Mouse (Mus musculus) layer of hippocampus, adult 2 months (tissue): ENCODE measurements around the gene Pnliprp1. TPM values are rescaled to one million over a fixed set of nuclear protein-coding genes. Genes with fewer than 3 reads are reported as not detected.

Experiments
- DNase-seq, 2 experiments: peaks; one replicate each; pipeline ENCODE4 v3.0.0; 2022; ENCODE audit warnings: low spot score in 2 of 2
- H3K27ac ChIP-seq: fragments of 200-600 bp; 2 replicates; pipeline ENCODE4 v1.8.1; 2022
- H3K4me3 ChIP-seq: fragments of 200-600 bp; 2 replicates; pipeline ENCODE4 v1.8.1; 2022; ENCODE audit warnings: mild to moderate bottlenecking
- CTCF ChIP-seq: fragments of 200-600 bp; conservative IDR thresholded peaks from 2 replicates; pipeline ENCODE4 v1.8.1; 2022; ENCODE audit warnings: antibody characterized with exemption, mild to moderate bottlenecking, moderate library complexity
- total RNA-seq, 2 experiments: library from RNA; stranded (reverse); gene quantifications; 2 replicates each; pipeline ENCODE4 v1.2.3; 2021

The Pnliprp1 gene
- total RNA-seq, 2 experiments from 2014 or later: not detected

DNA sequence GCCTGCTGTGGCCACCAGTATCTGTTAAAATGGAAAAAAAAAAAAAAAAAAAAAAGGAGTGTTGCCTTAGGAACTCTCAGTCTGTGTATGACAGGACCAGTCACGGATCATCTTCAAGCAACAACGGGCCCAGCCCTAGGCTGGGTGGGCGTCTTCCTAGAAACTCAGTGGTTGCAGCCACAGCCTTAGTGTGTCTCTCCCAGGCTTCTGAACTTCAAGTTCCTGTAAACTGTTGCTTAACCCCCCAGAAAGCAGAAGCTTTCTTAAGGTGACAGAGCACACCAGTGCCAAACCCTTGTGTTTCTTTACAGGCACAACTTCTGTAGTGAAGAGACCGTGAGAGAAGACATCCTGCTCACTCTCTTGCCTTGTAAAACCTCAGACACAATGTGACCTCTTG, 15.0 kb downstream of the Pnliprp1 start:
- no peak overlapping the region for H3K27ac ChIP-seq
- TF ChIP-seq CTCF: no peak
- no peak for DNase-seq
- H3K4me3 ChIP-seq: no peak overlapping the region

DNA sequence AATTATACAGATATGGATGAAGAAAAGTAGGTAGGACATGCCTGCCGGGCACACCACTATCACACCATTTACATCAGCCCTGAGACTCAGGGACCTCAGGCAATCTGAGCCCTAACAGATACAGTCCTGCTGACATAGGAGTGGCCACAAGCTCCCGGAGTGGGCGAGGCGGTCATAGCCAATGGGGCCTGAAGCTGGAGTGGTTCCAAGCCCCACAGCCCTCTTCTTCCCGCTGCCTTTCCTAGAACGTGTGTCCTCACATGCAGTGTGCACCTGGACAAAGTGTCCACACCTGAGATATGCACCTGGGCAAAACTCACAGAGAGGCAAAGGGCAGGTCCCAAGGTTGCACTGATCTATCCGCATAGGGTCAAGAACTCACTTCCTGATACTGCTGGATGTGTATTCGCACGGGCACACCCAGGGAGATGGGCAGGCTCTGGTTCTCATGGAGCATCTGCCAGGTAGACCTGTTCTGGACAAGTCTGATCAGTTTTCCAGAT, 18.9 kb downstream of the Pnliprp1 start:
- Histone ChIP-seq H3K27ac (no peak overlapping the region), H3K4me3 (no peak overlapping the region)
- no peak for TF ChIP-seq CTCF
- no peak for DNase-seq

DNA sequence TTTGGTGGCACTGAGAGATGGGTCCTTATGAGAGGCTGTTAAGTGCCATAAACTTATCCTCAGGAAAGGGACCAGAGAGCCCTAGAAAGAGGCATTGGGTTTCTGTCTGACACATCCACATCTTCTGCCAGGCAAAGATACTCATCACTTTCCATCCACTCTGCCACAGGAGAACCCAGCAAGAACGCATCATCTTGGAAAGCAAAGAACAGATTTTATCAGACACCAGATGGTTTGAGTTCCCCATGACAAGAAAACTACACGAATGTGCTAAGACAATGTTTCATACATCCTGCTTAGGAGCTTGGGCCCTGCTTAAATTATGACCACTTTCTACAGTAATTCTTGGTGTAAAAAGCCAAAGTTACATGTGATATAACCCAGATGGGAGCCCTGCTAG, 22.1 kb downstream of the Pnliprp1 start:
- DNase-seq: peak in 1 of 2 experiments; percentile 42
- no peak for TF ChIP-seq CTCF
- no peak overlapping the region for H3K4me3 ChIP-seq
- no peak overlapping the region for H3K27ac ChIP-seq

DNA sequence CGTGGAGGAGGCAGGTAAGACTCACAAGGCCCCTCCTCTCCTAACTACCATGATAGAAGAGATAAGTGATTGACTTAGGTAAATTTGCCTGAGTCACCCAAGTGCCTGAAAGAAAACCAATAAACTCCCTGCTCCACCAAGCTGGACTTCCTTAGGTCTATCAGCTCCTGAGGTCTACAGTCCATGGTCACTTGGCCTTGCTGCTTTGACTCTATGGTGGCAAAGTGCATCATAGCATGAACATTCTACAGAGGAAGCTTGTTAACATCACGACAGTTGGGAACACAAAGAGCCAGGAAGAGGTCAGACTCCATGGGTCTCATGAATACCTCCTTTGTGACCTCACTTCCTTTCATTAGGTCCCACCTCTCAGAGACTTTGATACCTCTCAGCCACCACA, 22.8 kb downstream of the Pnliprp1 start:
- no peak for TF ChIP-seq CTCF
- no peak overlapping the region for H3K4me3 ChIP-seq
- DNase-seq: no peak
- no peak overlapping the region for H3K27ac ChIP-seq

DNA sequence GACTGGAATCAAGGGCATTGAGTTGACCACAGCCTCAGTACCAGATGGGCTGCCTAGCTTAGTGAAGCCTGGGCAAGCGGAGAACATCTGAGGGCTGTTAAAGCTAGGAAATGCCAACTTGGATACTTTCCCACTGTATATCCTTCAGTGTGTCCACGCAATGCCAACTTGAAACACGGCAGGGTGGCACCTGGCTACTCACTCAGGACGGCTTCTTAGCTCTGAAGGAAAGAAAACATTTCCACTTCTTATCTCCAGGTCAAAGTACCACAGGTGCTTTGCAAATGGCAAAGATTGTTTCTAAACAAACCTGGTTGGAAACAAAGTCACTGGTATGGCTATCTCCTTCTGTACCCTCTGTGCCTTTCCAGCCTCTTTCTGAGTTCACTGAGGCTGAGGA, 30.2 kb downstream of the Pnliprp1 start:
- DNase-seq: no peak

DNA sequence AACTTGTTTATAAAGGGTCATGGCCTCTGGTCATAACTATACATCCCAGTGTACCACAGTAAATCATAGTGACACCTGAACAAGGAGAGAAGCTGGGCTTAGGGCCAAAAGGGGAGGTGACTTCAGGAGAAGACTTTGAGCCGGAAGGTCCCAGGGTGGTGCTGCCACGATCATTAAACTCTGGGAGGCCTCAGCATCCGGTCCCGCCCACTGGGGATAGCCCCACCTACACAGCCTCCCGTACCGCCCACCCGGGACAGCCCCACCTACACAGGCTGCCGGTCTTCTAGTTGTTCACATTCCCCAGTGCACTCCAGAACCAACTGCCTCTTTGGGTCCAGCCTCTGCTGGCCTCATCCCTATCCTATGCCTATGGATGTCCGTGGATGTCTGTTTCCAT, 30.7 kb downstream of the Pnliprp1 start, which contains the start of gene Pnliprp2:
Gene Pnliprp2, plus strand, starts transcription at position 297 of the 400 bp plus-strand sequence.
- no peak for TF ChIP-seq CTCF
- no peak for DNase-seq
- Histone ChIP-seq H3K4me3 (no peak within 1 kb of the TSS), H3K27ac (no peak within 1 kb of the TSS)

More for the DNA sequence above, 30.2 kb downstream of the Pnliprp1 start:
- H3K27ac ChIP-seq: no peak overlapping the region
- no peak for TF ChIP-seq CTCF
- H3K4me3 ChIP-seq: no peak overlapping the region

DNA sequence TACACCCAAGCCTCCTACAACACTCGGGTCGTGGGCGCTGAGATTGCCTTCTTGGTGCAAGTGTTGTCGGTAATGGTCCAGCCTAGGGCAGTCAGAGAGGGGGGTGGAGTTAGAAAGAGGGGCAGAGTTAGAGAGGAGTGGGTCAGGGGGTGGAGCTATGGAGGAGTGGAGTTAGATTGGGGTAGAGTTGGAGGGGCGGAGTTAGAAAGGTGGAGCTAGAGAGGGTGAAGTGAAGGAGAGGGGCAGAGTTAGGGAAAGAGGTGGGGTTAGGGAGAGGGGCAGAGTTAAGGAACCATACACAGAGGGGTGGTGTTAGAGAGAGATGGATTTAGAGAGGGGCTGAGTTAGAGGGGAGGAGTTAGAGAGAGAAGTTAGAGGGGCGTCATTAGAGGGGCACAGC, 33.6 kb downstream of the Pnliprp1 start:
- no peak for DNase-seq
- H3K4me3 ChIP-seq: no peak overlapping the region
- no peak overlapping the region for H3K27ac ChIP-seq
- no peak for TF ChIP-seq CTCF

DNA sequence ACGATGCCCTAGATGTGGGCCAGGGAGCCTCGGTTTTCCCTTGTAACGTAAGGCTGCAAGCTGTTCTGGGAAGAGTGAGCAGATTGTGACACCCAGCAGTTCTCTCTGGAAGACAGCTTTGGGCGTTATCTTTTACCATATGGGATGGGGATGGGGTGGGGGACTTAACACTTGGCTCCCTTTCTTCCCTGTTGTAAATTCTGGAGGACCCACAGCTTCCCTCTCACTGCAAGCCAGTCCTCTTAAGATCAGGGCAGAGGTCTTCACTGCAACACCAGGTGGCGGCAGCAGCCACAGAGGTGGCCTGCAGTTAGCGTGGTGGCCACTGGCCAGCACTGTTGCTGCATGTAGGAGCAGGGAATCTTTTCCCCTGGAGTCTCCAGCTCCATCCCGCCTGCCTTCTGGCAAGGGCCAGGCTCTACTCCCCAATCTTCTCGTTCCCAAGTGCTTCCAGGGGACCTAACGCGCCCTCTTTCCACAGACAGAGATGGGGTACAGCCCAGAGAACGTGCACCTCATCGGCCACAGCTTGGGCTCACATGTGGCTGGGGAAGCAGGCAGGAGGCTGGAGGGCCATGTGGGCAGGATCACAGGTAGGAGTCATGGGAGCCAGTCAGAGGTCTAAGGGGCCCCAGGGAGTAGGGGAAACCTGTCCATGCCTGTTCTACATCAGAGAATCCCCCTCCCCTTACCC, 34.3 kb downstream of the Pnliprp1 start:
- DNase-seq: peak; percentile 57 to 61
- 0 out of 2 replicates have a peak overlapping the region, but pooled peaks have one; percentile 57 for H3K27ac ChIP-seq
- H3K4me3 ChIP-seq: no peak overlapping the region
- peak; percentile 81 for TF ChIP-seq CTCF

DNA sequence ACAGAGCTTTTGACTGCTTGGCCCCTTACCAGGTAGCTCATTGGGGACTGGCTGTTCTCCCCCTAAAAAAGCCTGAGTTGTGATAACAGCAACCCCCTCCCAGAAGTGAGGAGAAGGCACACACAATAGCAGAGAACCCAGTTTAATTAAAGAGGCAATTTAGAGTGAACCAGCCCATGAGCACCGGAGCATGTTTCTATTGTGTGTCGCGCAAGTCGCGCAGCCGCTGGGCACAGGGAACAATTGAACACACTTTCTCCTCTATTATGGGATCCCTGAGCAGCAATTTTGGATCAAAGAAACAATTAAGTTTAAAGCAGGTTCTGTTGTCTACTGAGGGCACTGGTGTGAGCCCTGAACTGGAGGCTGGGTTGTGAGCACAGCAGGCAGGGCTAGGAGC, 38.6 kb downstream of the Pnliprp1 start:
- no peak overlapping the region for H3K27ac ChIP-seq
- TF ChIP-seq CTCF: no peak
- DNase-seq: no peak
- H3K4me3 ChIP-seq: no peak overlapping the region

DNA sequence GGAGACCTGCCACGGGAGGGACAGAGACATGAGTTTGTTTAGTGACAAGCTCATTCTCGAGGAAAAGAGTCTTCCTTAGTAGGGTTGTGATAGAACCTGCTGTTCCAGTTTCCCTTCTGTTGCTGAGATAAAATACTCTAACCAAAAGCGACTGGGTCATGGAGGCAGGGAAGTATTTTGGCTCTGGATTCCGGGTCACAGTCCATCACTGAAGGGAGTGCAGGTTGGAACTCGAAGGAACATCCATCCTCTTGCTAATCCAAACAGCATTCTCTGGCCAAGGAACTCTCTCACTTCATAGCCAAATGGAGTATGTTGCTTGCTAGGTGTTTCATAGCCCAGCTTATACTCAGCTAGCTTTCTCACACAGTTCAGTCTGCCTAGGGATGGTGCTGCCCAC, 47.8 kb downstream of the Pnliprp1 start:
- DNase-seq: no peak
- no peak overlapping the region for H3K27ac ChIP-seq
- no peak overlapping the region for H3K4me3 ChIP-seq
- no peak for TF ChIP-seq CTCF

DNA sequence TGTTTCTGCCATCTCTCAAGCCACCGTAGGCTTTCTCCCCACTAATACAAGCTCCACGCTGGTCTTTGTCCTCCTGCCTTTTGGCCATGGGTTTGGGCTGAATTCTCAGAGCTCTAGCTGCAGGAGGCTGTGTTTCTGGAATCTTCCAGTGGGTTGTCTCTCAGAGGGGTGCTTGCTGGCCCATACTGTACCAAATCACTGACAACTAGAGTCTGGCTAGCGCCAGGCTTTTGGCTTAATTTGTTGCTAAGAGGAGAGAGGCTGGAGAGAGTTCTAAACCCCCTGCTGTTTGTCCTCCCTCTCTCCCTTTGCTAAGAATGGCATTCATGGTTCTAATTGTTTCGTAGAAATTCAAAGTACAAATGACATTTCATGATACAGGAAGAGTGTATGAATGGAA, 52.9 kb downstream of the Pnliprp1 start:
- Histone ChIP-seq H3K4me3 (no peak overlapping the region), H3K27ac (peak overlapping the region; percentile 43; the same call in 1 of the 2 replicates)
- no peak for TF ChIP-seq CTCF
- no peak for DNase-seq

DNA sequence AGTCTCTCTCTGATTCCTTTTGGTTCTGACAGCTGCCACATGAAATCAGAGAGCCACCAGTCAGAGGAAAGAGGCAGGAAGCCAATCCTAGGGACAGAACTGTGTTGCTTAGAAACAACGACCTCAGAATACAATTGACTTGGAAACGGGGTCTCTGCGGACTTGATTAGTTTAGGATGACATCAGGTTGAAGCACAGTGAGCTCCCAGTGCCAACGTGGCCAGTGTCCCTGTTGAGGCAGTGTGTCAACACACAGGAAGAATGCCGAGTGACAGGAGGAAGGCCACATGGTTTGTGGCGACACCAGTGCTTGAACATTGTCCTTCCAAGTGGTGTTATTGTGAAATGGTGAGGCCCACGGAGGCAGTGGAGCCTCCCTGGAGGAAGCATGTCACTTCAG, 55.3 kb downstream of the Pnliprp1 start:
- DNase-seq: peak; percentile 44 to 50
- no peak overlapping the region for H3K4me3 ChIP-seq
- no peak for TF ChIP-seq CTCF
- H3K27ac ChIP-seq: peak overlapping the region; percentile 79

DNA sequence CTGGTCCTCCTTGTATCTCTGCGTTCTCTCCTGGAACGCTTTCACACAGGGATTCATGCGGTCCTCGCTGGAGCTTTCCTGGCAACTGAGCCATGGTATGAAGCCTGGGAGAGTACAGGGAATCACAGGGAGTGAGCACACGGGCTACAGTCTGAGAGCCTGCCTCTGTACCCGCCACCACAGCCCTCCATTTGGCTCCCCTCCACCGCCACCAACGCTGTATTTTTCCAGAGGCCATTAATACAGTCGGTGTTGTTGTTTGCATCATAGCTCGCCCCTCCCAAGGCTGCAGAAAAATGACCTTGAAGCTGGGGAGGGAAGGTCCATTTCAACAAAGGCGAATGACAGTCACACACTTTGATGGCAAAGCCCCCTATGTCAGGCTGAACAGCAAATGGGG, 60.5 kb downstream of the Pnliprp1 start:
- no peak for TF ChIP-seq CTCF
- no peak overlapping the region for H3K4me3 ChIP-seq
- peak overlapping the region; percentile 82 for H3K27ac ChIP-seq
- DNase-seq: no peak

Other genes starting within 250 kb of the Pnliprp1 start
- gene Ccdc172, start 216.9 kb upstream of the Pnliprp1 start, total RNA-seq: not detected
- gene Pnlip, start 76.4 kb upstream of the Pnliprp1 start, total RNA-seq: under 1 TPM; 0.39 to 0.84 TPM
- under 1 TPM in 1 of 2 experiments, not detected in 1; 0.22 TPM for gene Pnliprp2, start 30.8 kb downstream of the Pnliprp1 start, total RNA-seq
- under 1 TPM in 1 of 2 experiments, not detected in 1; 0.37 TPM for gene 1700019N19Rik, start 65.6 kb downstream of the Pnliprp1 start, total RNA-seq
- gene Eno4, start 214.5 kb downstream of the Pnliprp1 start, total RNA-seq: 1 to 10 TPM; 1.5 to 1.9 TPM
- 100 to 1,000 TPM; 239 to 246 TPM for gene Hspa12a, start 214.8 kb downstream of the Pnliprp1 start, total RNA-seq